8 mouse cellular contexts compared by ENCODE assay signal in the genomic region with DNA sequence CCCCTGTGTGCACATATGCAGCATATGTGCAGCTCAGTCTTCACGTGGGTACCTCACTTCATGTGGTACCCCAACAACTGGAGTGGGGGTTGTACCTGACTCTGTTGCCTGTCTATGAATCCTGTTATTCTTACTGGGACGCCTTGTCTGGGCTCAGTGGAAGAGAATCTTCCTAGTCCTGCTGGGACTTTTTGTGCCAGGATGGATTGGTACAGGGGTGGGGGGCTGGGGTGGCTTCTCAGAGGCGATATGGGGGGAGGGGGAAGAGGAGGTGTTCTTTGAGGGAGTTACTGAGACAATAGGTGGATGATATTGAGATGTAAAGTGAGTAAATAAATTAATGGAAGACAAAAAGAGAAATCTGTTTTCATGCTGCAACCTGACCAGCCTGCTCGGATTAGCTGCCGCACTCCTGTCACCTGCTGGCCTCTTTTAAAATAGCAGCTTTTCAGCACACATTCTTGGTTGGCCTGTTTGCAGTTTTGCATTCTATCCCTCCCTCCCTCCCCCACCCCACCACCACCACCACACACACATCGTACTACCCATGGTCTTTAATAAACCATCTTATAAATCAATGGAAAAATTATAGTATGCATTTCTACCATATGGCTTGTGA.
A peak's percentile ranks its signal among the peaks of the same experiment; 100 is the strongest.
DNase-seq lines count a peak whose midpoint lies in the region; ATAC-seq and TF ChIP-seq lines count a peak whose summit lies in the region.

No protein-coding gene starts in this region.

- 47% methylated on average over 6 of the region's 6 CpGs for WGBS in kidney, postnatal 0 days
- WGBS in kidney, embryonic 14.5 days = 51% methylated on average over 6 of the region's 6 CpGs
- 41% methylated on average over 6 of the region's 6 CpGs for WGBS in forebrain, embryonic 15.5 days
- 53% methylated on average over 6 of the region's 6 CpGs for WGBS in kidney, embryonic 15.5 days

- H3K9ac ChIP-seq in kidney, postnatal 0 days (ENCODE audit: low read depth, low read length) = no peak overlapping the region
- no peak overlapping the region for H3K9ac ChIP-seq in kidney, embryonic 14.5 days (ENCODE audit: low read depth, low read length)
- no peak overlapping the region for H3K9ac ChIP-seq in forebrain, embryonic 15.5 days (replicated peaks)
- no peak overlapping the region for H3K9ac ChIP-seq in kidney, embryonic 15.5 days

- no peaks in the 10 kb centered on the region for H3K27me3 ChIP-seq in kidney, postnatal 0 days (ENCODE audit: insufficient read depth, low read length)
- H3K27me3 ChIP-seq in kidney, embryonic 14.5 days (ENCODE audit: control insufficient read depth, insufficient read depth, low read length) = no peaks in the 10 kb centered on the region
- no peaks in the 10 kb centered on the region for H3K27me3 ChIP-seq in forebrain, embryonic 15.5 days
- no peaks in the 10 kb centered on the region for H3K27me3 ChIP-seq in kidney, embryonic 15.5 days

- no peak overlapping the region for H3K27ac ChIP-seq in kidney, postnatal 0 days
- H3K27ac ChIP-seq in kidney, embryonic 14.5 days (ENCODE audit: low read depth, low read length) = no peak overlapping the region
- no peak overlapping the region for H3K27ac ChIP-seq in forebrain, embryonic 15.5 days (replicated peaks)
- no peak overlapping the region for H3K27ac ChIP-seq in kidney, embryonic 15.5 days

- H3K9me3 ChIP-seq in kidney, postnatal 0 days (replicated peaks; ENCODE audit: low read length) = no peaks in the 10 kb centered on the region
- 0 out of 2 replicates have a peak, but pooled peaks cover 2% of the 10 kb centered on the region for H3K9me3 ChIP-seq in kidney, embryonic 14.5 days (ENCODE audit: control insufficient read depth, low read length)
- H3K9me3 ChIP-seq in forebrain, embryonic 15.5 days = no peaks in the 10 kb centered on the region
- H3K9me3 ChIP-seq in kidney, embryonic 15.5 days (replicated peaks) = no peaks in the 10 kb centered on the region

- H3K4me1 ChIP-seq in kidney, postnatal 0 days (replicated peaks; ENCODE audit: insufficient read depth, low read length) = no peaks in the 10 kb centered on the region
- no peaks in the 10 kb centered on the region for H3K4me1 ChIP-seq in kidney, embryonic 14.5 days (ENCODE audit: control insufficient read depth, insufficient read depth, low read length)
- no peaks in the 10 kb centered on the region for H3K4me1 ChIP-seq in forebrain, embryonic 15.5 days
- H3K4me1 ChIP-seq in kidney, embryonic 15.5 days = no peaks in the 10 kb centered on the region

- H3K4me3 ChIP-seq in kidney, postnatal 0 days (replicated peaks; ENCODE audit: low read depth, low read length) = no peak overlapping the region
- H3K4me3 ChIP-seq in kidney, embryonic 14.5 days (ENCODE audit: low read length) = no peak overlapping the region
- H3K4me3 ChIP-seq in forebrain, embryonic 15.5 days = no peak overlapping the region
- no peak overlapping the region for H3K4me3 ChIP-seq in kidney, embryonic 15.5 days (replicated peaks)

- ATAC-seq in kidney, postnatal 0 days (replicated peaks; ENCODE audit: low FRiP score, low read depth) = no peak
- no peak for ATAC-seq in kidney, embryonic 14.5 days (ENCODE audit: low FRiP score, low TSS enrichment)
- ATAC-seq in forebrain, embryonic 15.5 days (replicated peaks) = peak; percentile 76; the same call in 1 of the 2 replicates
- no peak for ATAC-seq in kidney, embryonic 15.5 days (replicated peaks; ENCODE audit: low FRiP score)

- H3K4me2 ChIP-seq in kidney, postnatal 0 days (ENCODE audit: low read length) = no peak overlapping the region
- H3K4me2 ChIP-seq in kidney, embryonic 14.5 days (replicated peaks; ENCODE audit: low read depth, low read length) = no peak overlapping the region
- no peak overlapping the region for H3K4me2 ChIP-seq in forebrain, embryonic 15.5 days (replicated peaks)
- no peak overlapping the region for H3K4me2 ChIP-seq in kidney, embryonic 15.5 days

- peak; percentile 21 for DNase-seq in kidney, postnatal 0 days (ENCODE audit: low spot score)
- DNase-seq in thymus, postnatal 4 days = peak; percentile 41
- DNase-seq in thymus, adult 18-20 months = no peak
- DNase-seq in urinary bladder, postnatal 14 days (ENCODE audit: low spot score) = no peak
- DNase-seq in heart, adult 18-20 months = no peak

- peak; percentile 57; the same call in 1 of the 2 replicates for TF ChIP-seq CTCF in kidney, postnatal 0 days (IDR thresholded peaks at IDR 0.05; ENCODE audit: low read depth)

- H3K36me3 ChIP-seq in kidney, postnatal 0 days (ENCODE audit: insufficient read depth, low read length) = no peaks in the 10 kb centered on the region
- no peaks in the 10 kb centered on the region for H3K36me3 ChIP-seq in kidney, embryonic 14.5 days (ENCODE audit: control insufficient read depth, insufficient read depth, low read length)
- H3K36me3 ChIP-seq in forebrain, embryonic 15.5 days = no peaks in the 10 kb centered on the region
- H3K36me3 ChIP-seq in kidney, embryonic 15.5 days = no peaks in the 10 kb centered on the region

Comparison
In these comparisons a context has a peak if more than half of its experiments do, and no peak if none do; other contexts are left out.
1. DNase-seq: peak in kidney, postnatal 0 days (single experiment) and thymus, postnatal 4 days (single experiment); none in thymus, adult 18-20 months (0 of 2), urinary bladder, postnatal 14 days (single experiment) and heart, adult 18-20 months (0 of 2).